Mouse (Mus musculus): ENCODE data around the gene Sap30bp. TPM values are rescaled to one million over a fixed set of nuclear protein-coding genes. Genes with fewer than 3 reads are reported as not detected.

Gene Sap30bp
- total RNA-seq (2014; fragmentation: Nextera tagmentation) (20.8 and 33.2 TPM in 2 replicates), total RNA-seq (2017) (251 and 314 TPM in 2 replicates)

GRCm38 (mm10) chr11:115933108-115933746 is at the start of gene Sap30bp, which contains the start of gene Recql5:
Gene Sap30bp, plus strand, starts transcription at chr11:115933282.
Gene Recql5, minus strand, starts transcription at chr11:115933477.
- ATAC-seq (replicated peaks; ENCODE audit: low FRiP score, low TSS enrichment, poor library complexity, severe bottlenecking), result peak; percentile 97

GRCm38 (mm10) chr11:115884361-115884760 is 48.7 kb upstream of the Sap30bp start:
- no peak for ATAC-seq (replicated peaks; ENCODE audit: low FRiP score, low TSS enrichment, poor library complexity, severe bottlenecking)

- ATAC-seq (replicated peaks; ENCODE audit: low FRiP score, low TSS enrichment, poor library complexity, severe bottlenecking), result no peak
Observed at GRCm38 (mm10) chr11:115885281-115885680, 47.8 kb upstream of the Sap30bp start.

DNA sequence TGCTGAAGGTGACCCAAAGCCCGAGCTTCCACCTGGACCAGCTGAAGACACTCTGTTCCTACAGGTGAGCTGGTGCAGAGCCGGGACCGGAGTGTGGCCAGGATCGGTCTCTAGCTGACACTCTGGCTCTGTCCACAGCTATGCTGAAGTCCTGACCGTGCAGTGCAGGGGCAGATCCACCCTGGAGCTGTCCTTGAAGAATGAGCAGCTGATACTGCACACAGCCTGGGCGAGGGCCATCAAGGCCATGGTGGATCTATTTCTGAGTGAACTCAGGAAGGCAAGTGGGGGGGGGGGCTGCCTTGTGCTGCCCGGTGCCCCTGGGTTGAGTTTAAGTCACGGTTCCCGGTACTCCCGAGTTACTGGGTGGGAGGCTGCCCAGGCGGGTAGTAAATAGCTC is 46.6 kb upstream of the Sap30bp start:
- no peak for ATAC-seq (replicated peaks; ENCODE audit: low FRiP score, low TSS enrichment, poor library complexity, severe bottlenecking)

- no peak for ATAC-seq (replicated peaks; ENCODE audit: low FRiP score, low TSS enrichment, poor library complexity, severe bottlenecking)
Observed at GRCm38 (mm10) chr11:115888020-115888419, 45.1 kb upstream of the Sap30bp start.

- ATAC-seq (replicated peaks; ENCODE audit: low FRiP score, low TSS enrichment, poor library complexity, severe bottlenecking), result no peak
Observed at GRCm38 (mm10) chr11:115889159-115889558, 43.9 kb upstream of the Sap30bp start.

- ATAC-seq (replicated peaks; ENCODE audit: low FRiP score, low TSS enrichment, poor library complexity, severe bottlenecking), result no peak
Observed at GRCm38 (mm10) chr11:115892213-115892612, 40.9 kb upstream of the Sap30bp start.

DNA sequence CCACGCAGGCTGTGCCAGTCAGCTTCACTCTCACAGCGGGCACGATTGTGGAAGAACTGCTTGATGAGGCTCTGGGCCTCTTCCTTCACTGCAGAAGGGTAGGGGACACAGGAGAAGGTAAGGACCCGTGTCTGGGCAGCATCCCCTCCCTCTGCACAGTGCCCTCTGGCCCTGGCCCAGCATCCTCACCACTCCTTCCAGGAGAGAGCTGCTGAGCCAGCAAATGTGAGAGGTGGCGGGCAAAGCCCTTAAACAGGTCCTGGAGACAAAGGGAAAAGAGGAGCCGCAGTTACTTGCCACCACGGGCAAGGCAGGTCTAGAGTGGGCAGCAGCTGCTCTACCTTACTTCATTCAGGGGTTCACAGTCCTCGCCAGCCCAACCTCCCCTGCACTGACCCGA is 40.0 kb upstream of the Sap30bp start:
- no peak for ATAC-seq (replicated peaks; ENCODE audit: low FRiP score, low TSS enrichment, poor library complexity, severe bottlenecking)

GRCm38 (mm10) chr11:115894755-115895520 is 38.1 kb upstream of the Sap30bp start:
- ATAC-seq (replicated peaks; ENCODE audit: low FRiP score, low TSS enrichment, poor library complexity, severe bottlenecking), result peak; percentile 51

GRCm38 (mm10) chr11:115898446-115898845 is 34.6 kb upstream of the Sap30bp start:
- no peak for ATAC-seq (replicated peaks; ENCODE audit: low FRiP score, low TSS enrichment, poor library complexity, severe bottlenecking)

DNA sequence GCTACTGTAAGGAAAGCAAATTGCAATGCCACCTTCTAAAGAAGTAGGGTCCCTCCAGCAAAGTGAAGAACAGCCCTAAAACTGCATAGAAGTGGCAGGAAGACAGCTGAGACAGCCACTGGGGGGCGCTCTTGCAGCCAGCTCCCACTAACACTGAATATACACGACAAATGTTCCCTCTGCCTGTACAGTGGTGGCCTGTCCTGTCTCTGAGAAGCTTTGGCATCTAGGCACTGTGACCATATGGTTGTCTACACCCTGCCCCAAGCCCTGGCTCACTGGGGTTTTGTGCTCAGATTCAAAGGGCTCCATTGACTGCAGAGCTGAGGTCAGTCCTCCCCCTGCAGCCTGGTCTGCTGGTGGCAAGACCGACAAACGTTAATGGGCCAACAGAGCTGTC is 34.2 kb upstream of the Sap30bp start:
- ATAC-seq (replicated peaks; ENCODE audit: low FRiP score, low TSS enrichment, poor library complexity, severe bottlenecking), result peak; percentile 6; the same call in 1 of the 2 replicates

DNA sequence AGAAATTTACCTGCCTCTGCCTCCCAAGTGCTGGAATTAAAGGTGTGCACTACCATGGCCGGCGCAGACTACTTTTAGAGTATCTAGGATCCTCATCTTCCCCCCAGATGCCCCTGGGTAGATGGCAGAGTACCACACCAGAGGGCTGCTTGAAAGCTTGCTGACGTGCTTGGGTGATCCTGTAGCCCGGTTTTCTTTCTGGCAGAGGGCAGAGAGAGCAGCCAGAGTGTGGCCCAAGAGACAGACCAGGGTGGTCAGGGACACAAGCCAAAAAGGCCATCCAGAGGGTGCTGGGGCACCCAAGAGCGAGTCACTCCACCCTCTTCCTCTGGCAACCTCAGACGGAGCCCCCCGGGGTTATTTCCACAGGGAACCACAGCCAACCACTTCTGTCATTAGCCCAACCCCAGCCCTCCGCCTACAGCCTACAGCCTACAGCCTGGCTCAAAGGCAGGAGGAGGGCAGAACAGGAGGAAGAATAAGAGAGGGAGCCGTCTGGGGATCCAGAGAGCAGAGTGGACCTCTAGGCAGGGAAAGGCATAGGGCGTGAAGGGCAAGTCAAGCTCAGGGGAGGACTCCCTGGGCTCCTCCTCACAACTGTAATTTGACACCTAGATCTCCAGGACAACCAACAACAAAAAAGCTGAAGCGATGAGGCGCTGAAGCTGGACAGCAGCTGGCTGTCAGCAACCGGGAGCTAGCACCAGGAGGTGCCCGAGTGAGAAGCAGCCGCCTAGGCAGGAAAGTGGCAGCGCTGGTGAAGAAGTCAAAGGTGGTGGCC is 33.4 kb upstream of the Sap30bp start, which contains the start of gene Smim5:
Gene Smim5, plus strand, starts transcription at position 481 of the 781 bp plus-strand sequence.
- ATAC-seq (replicated peaks; ENCODE audit: low FRiP score, low TSS enrichment, poor library complexity, severe bottlenecking), result peak; percentile 45

GRCm38 (mm10) chr11:115900561-115901337 is 32.3 kb upstream of the Sap30bp start:
- no peak for ATAC-seq (replicated peaks; ENCODE audit: low FRiP score, low TSS enrichment, poor library complexity, severe bottlenecking)

- peak; percentile 55 for ATAC-seq (replicated peaks; ENCODE audit: low FRiP score, low TSS enrichment, poor library complexity, severe bottlenecking)
Observed at GRCm38 (mm10) chr11:115901338-115902161, 31.5 kb upstream of the Sap30bp start.

DNA sequence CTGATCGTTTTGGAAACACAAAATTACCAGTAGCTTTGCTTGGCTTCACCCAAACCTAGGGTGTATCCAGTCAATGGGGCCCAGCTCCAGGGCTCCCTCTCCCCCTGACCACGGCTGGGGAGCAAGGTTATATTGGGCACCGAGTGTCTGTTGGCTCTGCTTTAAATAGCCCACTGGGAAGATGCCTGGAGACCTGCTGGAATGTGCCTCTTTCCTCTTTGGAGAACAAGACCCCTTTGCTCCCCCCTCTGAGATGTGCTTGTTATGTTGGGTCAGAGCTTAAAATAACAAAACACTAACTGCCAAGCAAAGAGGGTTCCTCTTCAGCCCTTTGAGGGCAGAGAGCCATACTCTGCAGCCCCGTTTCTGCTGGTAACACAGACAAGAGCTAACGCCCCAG is 30.9 kb upstream of the Sap30bp start:
- no peak for ATAC-seq (replicated peaks; ENCODE audit: low FRiP score, low TSS enrichment, poor library complexity, severe bottlenecking)

DNA sequence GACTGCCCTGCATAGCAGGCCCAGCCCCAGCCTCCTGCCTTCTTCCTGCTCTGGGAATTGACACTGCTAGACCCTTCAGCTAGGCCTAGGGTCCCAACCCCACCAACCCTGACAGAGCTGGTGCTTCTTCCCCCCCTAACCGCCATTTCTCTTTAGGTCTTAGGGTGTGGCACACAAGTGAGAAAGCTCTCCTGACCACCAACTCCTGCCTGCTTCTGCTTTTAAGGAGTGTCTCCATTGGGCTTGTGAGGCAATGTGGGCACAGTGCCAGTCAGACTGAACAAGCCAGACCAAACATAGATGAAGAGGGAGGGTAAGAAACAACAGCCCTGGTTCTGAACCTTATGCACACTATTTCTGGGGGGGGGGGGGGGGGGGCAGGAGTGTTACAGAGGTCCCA is 30.3 kb upstream of the Sap30bp start:
- ATAC-seq (replicated peaks; ENCODE audit: low FRiP score, low TSS enrichment, poor library complexity, severe bottlenecking), result no peak

- peak; percentile 51 for ATAC-seq (replicated peaks; ENCODE audit: low FRiP score, low TSS enrichment, poor library complexity, severe bottlenecking)
Observed at GRCm38 (mm10) chr11:115903384-115904230, 29.5 kb upstream of the Sap30bp start.
